Mouse (Mus musculus) hindbrain, postnatal 0 days (tissue): Measurements from ENCODE around the gene Tekt5. TPM values are rescaled to one million over a fixed set of nuclear protein-coding genes. Genes with fewer than 3 reads are reported as not detected.
A peak's percentile ranks its signal among the peaks of the same experiment; 100 is the strongest.

Source experiments
- ATAC-seq: fragments of 200-750 bp; cut with Nextera tagmentation; 2 replicates; pipeline ENCODE4 v1.8.0; 2017; ENCODE audit warnings: mild to moderate bottlenecking, moderate TSS enrichment, moderate library complexity
- DNase-seq: peaks from one replicate; pipeline ENCODE4 v3.0.0-alpha.2; 2015; ENCODE audit warnings: low spot score
- H3K27ac ChIP-seq: fragments of 300-500 bp; sonication (generic); 2 replicates; pipeline ENCODE4 v1.5.1; 2014; ENCODE audit warnings: mild to moderate bottlenecking
- H3K27me3 ChIP-seq: fragments of 300-500 bp; sonication (generic); 2 replicates; pipeline ENCODE4 v1.6.1; 2014; ENCODE audit warnings: low read length, mixed read lengths; ENCODE audit not compliant: insufficient read depth
- H3K36me3 ChIP-seq: fragments of 300-500 bp; sonication (generic); 2 replicates; pipeline ENCODE4 v1.6.1; 2014; ENCODE audit warnings: low read length, mixed read lengths; ENCODE audit not compliant: insufficient read depth
- H3K4me1 ChIP-seq: fragments of 300-500 bp; sonication (generic); 2 replicates; pipeline ENCODE4 v1.6.1; 2014; ENCODE audit warnings: antibody characterized with exemption, low read length, mixed read lengths; ENCODE audit not compliant: insufficient read depth
- H3K4me2 ChIP-seq: fragments of 300-500 bp; sonication (generic); 2 replicates; pipeline ENCODE4 v1.6.1; 2014; ENCODE audit warnings: low read depth, mild to moderate bottlenecking, low read length, moderate library complexity, mixed read lengths
- H3K4me3 ChIP-seq: fragments of 300-500 bp; sonication (generic); 2 replicates; pipeline ENCODE4 v1.5.1; 2014; ENCODE audit warnings: low read length
- H3K9ac ChIP-seq: fragments of 300-500 bp; sonication (generic); replicated peaks from 2 replicates; pipeline ENCODE4 v1.6.1; 2014; ENCODE audit warnings: mild to moderate bottlenecking, low read length, moderate library complexity, mixed read lengths
- H3K9me3 ChIP-seq: fragments of 300-500 bp; sonication (generic); 2 replicates; pipeline ENCODE4 v1.6.1; 2016; ENCODE audit warnings: low read length, mixed read lengths
- CTCF ChIP-seq: IDR thresholded peaks from 2 replicates; pipeline ENCODE4 v1.5.1; 2016; ENCODE audit warnings: antibody characterized with exemption, control low read depth, low read depth
- WGBS: fragments of 180-500 bp; shearing (Covaris S2); extraction: QIAGEN DNeasy Blood & Tissue Kit; methylation state at CpG from one replicate; pipeline ENCODE4 v1.1.7; 2014; 5-methylcytosine and 5-hydroxymethylcytosine counted together
- polyA plus RNA-seq: library from polyadenylated mRNA; unstranded; fragments of >200 nt; fragmentation: Nextera tagmentation; extraction: Ambion mirVana; gene quantifications from 2 replicates; pipeline ENCODE4 v1.2.1, GENCODE M21; 2015
- total RNA-seq: library from RNA; depleted of rRNA; stranded (reverse); fragments of >200 nt; gene quantifications from 2 replicates; pipeline ENCODE4 v1.2.3, GENCODE M21; 2014

The Tekt5 gene
- total and polyA plus RNA-seq, 2 experiments from 2014 or later = 10.2 to 28.2 TPM

- H3K9ac ChIP-seq = no peak overlapping the region
- H3K36me3 ChIP-seq = no peaks in the 10 kb centered on the region
- no peaks in the 10 kb centered on the region for H3K9me3 ChIP-seq
- no peak overlapping the region for H3K4me2 ChIP-seq
- no peak overlapping the region for H3K27ac ChIP-seq
- H3K4me1 ChIP-seq = no peaks in the 10 kb centered on the region
- ATAC-seq (no peak), DNase-seq (no peak)
- no peaks in the 10 kb centered on the region for H3K27me3 ChIP-seq
- no peak overlapping the region for H3K4me3 ChIP-seq
- no peak for TF ChIP-seq CTCF
- WGBS = 89% methylated on average over 4 of the region's 4 CpGs
These were observed 37.1 kb upstream of the Tekt5 start for GRCm38 (mm10) chr16:10432387-10432786.

GRCm38 (mm10) chr16:10431911-10432310, 36.6 kb upstream of the Tekt5 start:
- no peak for ATAC-seq

GRCm38 (mm10) chr16:10420447-10421054, 25.3 kb upstream of the Tekt5 start:
- H3K9me3 ChIP-seq = no peaks in the 10 kb centered on the region
- H3K4me2 ChIP-seq = no peak overlapping the region
- DNase-seq (no peak), ATAC-seq (no peak)
- TF ChIP-seq CTCF = no peak
- H3K36me3 ChIP-seq = peaks cover 56% of the 10 kb centered on the region
- no peak overlapping the region for H3K9ac ChIP-seq
- no peaks in the 10 kb centered on the region for H3K4me1 ChIP-seq
- 95% methylated on average over 9 of the region's 9 CpGs for WGBS
- H3K27ac ChIP-seq = no peak overlapping the region
- H3K4me3 ChIP-seq = no peak overlapping the region
- no peaks in the 10 kb centered on the region for H3K27me3 ChIP-seq

More at GRCm38 (mm10) chr16:10431911-10432310, 36.6 kb upstream of the Tekt5 start:
- Histone ChIP-seq H3K4me3 (no peak overlapping the region), H3K36me3 (no peaks in the 10 kb centered on the region), H3K27me3 (no peaks in the 10 kb centered on the region), H3K27ac (no peak overlapping the region), H3K4me1 (no peaks in the 10 kb centered on the region), H3K9ac (no peak overlapping the region), H3K4me2 (no peak overlapping the region), H3K9me3 (no peaks in the 10 kb centered on the region)
- 88% methylated on average over 1 of the region's 1 CpGs for WGBS
- DNase-seq = no peak
- no peak for TF ChIP-seq CTCF

GRCm38 (mm10) chr16:10417723-10418259, 22.5 kb upstream of the Tekt5 start:
- peaks cover 37% of the 10 kb centered on the region for H3K36me3 ChIP-seq
- WGBS = 96% methylated on average over 9 of the region's 9 CpGs

GRCm38 (mm10) chr16:10416866-10417265, 21.6 kb upstream of the Tekt5 start:
- no peaks in the 10 kb centered on the region for H3K4me1 ChIP-seq
- no peak for ATAC-seq
- H3K9me3 ChIP-seq = no peaks in the 10 kb centered on the region
- H3K27ac ChIP-seq = no peak overlapping the region
- no peaks in the 10 kb centered on the region for H3K27me3 ChIP-seq
- H3K4me3 ChIP-seq = no peak overlapping the region
- H3K4me2 ChIP-seq = no peak overlapping the region
- peaks cover 29% of the 10 kb centered on the region for H3K36me3 ChIP-seq
- DNase-seq = no peak
- no peak overlapping the region for H3K9ac ChIP-seq
- WGBS = 95% methylated on average over 4 of the region's 4 CpGs
- TF ChIP-seq CTCF = peak; percentile 45

More at GRCm38 (mm10) chr16:10417723-10418259, 22.5 kb upstream of the Tekt5 start:
- Histone ChIP-seq H3K4me1 (no peaks in the 10 kb centered on the region), H3K9ac (no peak overlapping the region), H3K27me3 (no peaks in the 10 kb centered on the region), H3K9me3 (no peaks in the 10 kb centered on the region), H3K27ac (no peak overlapping the region), H3K4me3 (no peak overlapping the region), H3K4me2 (no peak overlapping the region)
- no peak for TF ChIP-seq CTCF
- DNase-seq (no peak), ATAC-seq (no peak)

- no peaks in the 10 kb centered on the region for H3K9me3 ChIP-seq
- H3K4me1 ChIP-seq = no peaks in the 10 kb centered on the region
- no peak for ATAC-seq
- no peak overlapping the region for H3K9ac ChIP-seq
- peaks cover 20% of the 10 kb centered on the region for H3K36me3 ChIP-seq
- no peaks in the 10 kb centered on the region for H3K27me3 ChIP-seq
- 65% methylated on average over 6 of the region's 6 CpGs for WGBS
- no peak overlapping the region for H3K4me3 ChIP-seq
- no peak overlapping the region for H3K4me2 ChIP-seq
- peak; percentile 72 for TF ChIP-seq CTCF
- no peak overlapping the region for H3K27ac ChIP-seq
- DNase-seq = peak; percentile 32
These were observed 20.7 kb upstream of the Tekt5 start for GRCm38 (mm10) chr16:10415976-10416375.
